Mouse (Mus musculus): ENCODE data around the gene Stx8. TPM values are rescaled to one million over a fixed set of nuclear protein-coding genes. Genes with fewer than 3 reads are reported as not detected.
A peak's percentile ranks its signal among the peaks of the same experiment; 100 is the strongest.

Gene Stx8
- total RNA-seq, 1 experiment from 2014 or later = 12.3 TPM

DNA sequence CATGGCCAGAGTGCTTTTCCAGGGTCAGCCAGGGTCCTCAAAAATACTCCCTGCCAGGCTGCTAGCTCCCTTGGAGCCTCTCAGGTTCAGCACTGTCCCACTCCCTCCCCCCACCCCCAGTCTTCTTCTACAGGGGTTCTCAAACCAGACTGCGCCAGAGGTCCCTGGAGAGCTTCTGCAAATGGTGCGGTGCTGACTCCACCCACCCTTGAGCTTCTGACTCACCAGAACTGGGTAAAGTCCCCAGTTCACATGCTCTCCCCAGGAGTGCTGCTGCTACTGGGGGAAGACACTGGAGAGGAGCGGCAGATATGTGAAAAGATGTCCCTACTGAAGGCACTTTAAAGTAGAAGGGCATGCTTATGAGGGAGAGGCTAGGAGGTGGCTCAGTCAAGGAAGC, 247.9 kb downstream of the Stx8 start:
- 0 out of 4 replicates have a peak, but pooled peaks of 1 of the 2 experiments have one; percentile 28 for ATAC-seq (replicated peaks in 1 of 2; ENCODE audit: insufficient read depth in 1 of 2, low FRiP score in 2 of 2, low TSS enrichment in 1 of 2, low read depth in 1 of 2, poor library complexity in 2 of 2, severe bottlenecking in 2 of 2)

DNA sequence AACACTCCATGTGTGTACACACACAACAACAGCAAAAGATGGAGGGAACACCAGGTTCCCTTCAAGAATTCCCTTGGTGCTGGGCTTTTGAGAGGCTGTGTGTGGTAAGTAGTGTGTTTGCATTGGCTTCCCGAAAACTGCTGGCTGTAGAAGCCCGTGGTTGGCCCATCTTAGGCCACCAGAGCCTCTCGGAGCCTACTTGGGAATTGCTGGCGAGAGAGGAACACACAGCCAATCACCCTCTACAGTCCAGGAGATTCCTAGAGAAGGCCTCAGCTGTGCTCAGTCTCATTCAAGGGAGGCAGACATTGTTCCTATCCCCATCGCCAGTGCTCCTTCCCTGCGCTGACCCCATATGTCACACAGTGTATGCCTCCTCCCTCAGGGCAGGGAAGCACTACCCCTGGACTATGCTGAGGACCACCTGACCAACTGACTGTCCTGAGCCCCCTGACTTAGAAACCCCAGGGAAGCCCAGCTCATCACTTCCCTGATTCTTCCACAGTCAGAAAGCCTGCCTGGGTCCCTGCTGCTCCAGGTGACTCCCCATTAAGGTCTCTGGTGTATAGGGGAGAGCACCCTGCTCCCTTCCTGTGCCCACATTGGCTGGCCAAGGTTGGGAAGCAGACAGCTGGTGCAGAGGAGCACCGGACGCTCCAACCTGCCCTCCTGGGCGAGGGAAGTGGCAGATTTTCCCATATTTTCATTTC, 248.7 kb downstream of the Stx8 start:
- no peak for ATAC-seq (replicated peaks in 1 of 2; ENCODE audit: insufficient read depth in 1 of 2, low FRiP score in 2 of 2, low TSS enrichment in 1 of 2, low read depth in 1 of 2, poor library complexity in 2 of 2, severe bottlenecking in 2 of 2)

DNA sequence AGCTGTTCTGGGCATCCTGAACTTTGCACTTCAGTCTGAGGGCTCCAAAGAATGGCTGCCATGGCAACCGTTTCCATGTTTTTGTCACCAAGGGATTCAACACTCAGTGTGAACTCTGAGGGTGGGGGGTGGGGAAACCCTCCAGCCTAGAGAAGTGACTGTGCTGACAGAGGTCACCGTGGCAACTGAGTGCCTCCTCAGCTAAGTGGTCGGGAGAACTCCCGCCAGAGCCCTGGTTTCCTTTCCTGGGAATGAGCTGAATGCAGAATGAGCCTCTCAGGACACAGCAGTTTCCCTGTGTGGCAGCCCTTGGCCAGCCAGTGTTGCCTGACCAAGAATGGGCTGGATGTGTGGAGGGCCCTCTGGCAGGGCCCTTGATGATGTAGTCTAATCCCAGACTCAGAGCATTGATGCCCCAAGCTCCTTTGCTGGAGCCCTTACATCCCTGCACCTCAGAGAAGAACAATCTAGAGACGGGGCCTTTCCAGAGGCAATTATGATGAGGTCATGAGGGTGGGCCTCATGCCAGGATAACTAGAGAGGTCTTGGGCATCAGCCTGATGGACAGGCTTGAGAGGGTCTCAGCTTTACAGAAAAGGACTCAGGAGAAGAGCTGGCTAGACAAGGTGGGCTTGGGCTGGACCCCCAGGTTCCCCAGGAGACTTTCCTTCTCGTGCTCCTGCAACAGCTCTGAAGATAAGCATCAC, 249.4 kb downstream of the Stx8 start:
- no peak for ATAC-seq (replicated peaks in 1 of 2; ENCODE audit: insufficient read depth in 1 of 2, low FRiP score in 2 of 2, low TSS enrichment in 1 of 2, low read depth in 1 of 2, poor library complexity in 2 of 2, severe bottlenecking in 2 of 2)

DNA sequence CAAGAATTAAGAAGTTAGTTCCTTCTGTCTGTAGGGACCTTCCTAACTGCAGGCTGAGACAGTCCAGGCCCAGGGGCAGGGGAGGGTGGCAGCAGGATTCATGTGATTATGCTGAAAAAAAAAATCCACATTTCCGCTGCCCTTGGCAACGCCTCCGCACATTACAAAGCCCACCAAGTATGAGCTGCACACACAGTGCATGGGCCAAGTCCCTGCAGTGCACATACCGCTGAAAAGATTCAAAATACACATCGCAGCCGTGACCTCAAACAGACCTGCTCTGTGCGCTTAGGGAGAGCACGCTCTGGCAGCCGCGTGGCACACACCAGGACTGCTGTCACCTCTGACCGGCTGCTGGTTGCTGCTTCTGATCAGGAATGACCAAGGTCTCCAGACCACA, 250.0 kb downstream of the Stx8 start:
- no peak for ATAC-seq (replicated peaks in 1 of 2; ENCODE audit: insufficient read depth in 1 of 2, low FRiP score in 2 of 2, low TSS enrichment in 1 of 2, low read depth in 1 of 2, poor library complexity in 2 of 2, severe bottlenecking in 2 of 2)

DNA sequence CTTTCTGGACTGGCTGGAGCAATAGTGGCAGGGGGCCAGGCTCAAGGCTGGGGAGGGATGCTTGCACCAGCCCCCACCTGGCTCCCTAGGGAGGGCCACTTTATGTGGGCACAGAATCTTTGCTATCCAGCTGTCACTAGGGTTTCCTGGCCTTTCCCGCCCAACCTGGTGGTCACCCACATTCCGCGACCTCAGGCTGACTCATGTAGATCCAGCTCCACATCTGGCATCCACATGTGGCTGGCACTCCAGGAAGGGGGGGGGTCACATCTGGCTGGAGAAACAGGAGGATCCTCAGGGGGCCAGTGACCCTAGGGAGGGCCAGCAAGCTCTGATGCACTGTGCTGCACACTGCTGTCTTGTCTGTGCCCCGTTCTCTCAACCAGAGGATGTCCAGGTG, 254.7 kb downstream of the Stx8 start:
- ATAC-seq (replicated peaks in 1 of 2; ENCODE audit: insufficient read depth in 1 of 2, low FRiP score in 2 of 2, low TSS enrichment in 1 of 2, low read depth in 1 of 2, poor library complexity in 2 of 2, severe bottlenecking in 2 of 2) = no peak

DNA sequence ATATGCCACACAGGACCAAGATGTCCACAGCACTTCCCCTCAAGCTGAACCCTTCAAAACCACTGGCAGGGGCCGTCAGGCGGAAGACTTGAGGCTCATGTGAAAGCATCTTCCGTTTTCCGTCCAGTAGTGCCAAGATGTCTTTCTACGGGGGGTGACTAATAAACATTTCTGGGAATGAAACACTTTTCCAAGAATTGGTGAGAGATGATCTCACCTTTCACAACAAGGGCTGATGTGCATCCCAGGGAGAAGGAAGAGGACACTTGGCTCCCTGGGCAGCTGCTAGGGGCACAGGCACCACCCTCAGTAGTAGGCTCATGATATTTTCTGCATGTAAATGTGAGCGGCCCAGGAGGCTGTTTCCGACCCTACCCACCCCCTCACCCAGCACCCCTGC, 256.2 kb downstream of the Stx8 start:
- no peak; a peak in 1 of 4 replicates for ATAC-seq (replicated peaks in 1 of 2; ENCODE audit: insufficient read depth in 1 of 2, low FRiP score in 2 of 2, low TSS enrichment in 1 of 2, low read depth in 1 of 2, poor library complexity in 2 of 2, severe bottlenecking in 2 of 2)

DNA sequence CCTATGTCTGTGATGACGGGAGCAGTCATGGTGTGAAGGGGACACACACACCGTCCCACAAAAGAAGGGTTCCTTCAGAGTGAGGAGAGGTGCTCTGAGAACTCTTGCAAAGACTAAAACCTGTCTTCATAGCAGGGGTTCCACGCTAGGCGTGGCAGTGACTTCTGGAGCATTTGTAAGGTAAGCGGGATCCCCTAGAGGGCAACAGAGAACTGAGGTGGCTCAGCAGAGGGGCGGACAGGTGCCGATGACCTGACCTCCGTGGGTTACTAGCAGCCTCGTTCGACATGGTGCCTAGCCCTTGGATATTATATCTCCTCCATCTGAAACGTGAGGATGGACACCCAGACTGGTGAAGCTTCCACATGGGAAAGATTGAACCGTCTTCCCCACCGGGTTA, 257.1 kb downstream of the Stx8 start:
- ATAC-seq (replicated peaks in 1 of 2; ENCODE audit: insufficient read depth in 1 of 2, low FRiP score in 2 of 2, low TSS enrichment in 1 of 2, low read depth in 1 of 2, poor library complexity in 2 of 2, severe bottlenecking in 2 of 2) = no peak

DNA sequence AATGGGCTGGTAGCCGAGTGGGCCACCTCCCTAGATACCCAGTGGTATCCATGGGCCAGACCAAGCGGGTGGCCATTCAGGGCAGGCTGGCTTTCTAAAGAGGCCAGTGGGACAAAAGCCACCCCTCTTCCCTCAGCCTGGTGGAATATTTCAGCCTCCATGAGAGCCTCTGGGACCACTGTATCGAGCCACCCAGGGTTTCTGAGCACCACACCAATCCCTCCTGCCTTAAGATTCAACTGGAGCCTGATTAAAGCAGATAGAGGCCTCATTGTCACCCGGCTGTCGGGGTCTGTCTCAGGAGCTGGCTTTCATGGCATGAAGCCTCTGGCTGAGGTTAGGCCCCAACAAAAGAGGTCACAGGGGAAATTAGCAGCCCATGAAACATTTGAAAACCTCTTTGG, 260.7 kb downstream of the Stx8 start:
- no peak for ATAC-seq (replicated peaks in 1 of 2; ENCODE audit: insufficient read depth in 1 of 2, low FRiP score in 2 of 2, low TSS enrichment in 1 of 2, low read depth in 1 of 2, poor library complexity in 2 of 2, severe bottlenecking in 2 of 2)

DNA sequence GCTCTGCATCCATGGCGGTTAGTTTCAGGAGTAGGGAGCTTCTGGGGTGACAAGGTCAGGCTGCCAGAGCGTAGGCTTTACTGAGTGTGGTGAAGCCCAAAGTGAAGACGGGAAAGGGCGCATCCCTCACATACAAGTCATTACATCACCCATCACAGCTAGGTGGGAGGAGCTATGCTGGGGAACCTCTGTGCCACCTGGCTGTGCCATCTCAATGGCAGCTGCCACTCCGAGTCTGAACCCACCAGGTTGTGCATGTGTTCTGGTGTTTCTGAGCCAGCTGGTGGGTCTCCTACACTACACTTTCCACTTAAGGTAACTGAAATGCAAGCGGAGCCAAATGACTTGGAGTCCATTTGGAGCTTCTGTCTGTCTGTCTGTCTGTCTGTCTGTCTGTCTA, 261.8 kb downstream of the Stx8 start:
- no peak for ATAC-seq (replicated peaks in 1 of 2; ENCODE audit: insufficient read depth in 1 of 2, low FRiP score in 2 of 2, low TSS enrichment in 1 of 2, low read depth in 1 of 2, poor library complexity in 2 of 2, severe bottlenecking in 2 of 2)

DNA sequence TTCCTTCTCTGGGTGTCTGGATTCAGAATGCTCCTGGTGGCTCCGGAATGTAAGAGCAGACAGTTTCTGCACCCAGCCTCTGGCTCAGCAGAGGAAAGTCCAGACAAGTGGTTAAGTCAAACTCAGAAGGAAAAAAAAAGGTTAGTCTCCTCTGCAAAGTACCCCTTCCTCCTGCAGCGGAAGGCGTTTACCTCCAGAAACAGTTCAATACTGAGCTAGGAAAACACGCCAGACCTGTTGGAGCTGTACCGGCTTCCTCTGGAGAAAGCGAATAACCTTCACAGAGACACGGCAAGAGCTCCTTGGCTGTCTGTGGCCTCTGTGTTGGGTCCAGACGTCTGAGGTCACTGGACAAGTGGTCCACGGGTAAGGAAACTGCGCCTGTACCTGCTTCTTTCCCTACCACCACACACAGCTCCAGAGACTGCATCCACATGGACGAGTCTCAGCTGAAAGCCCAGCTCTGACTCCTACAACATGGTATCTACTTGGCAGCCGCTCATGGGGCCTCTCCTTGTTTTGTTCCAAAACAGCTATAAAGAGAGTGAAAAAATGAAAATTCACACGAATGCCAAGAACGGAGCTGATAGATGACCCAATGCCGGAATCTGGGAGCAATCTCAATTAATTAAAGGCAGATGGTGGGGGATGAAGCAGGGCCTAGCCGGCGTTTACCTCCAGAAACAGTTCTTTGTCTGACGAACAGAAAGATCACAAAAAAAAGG, 263.1 kb downstream of the Stx8 start:
- no peak for ATAC-seq (replicated peaks in 1 of 2; ENCODE audit: insufficient read depth in 1 of 2, low FRiP score in 2 of 2, low TSS enrichment in 1 of 2, low read depth in 1 of 2, poor library complexity in 2 of 2, severe bottlenecking in 2 of 2)

DNA sequence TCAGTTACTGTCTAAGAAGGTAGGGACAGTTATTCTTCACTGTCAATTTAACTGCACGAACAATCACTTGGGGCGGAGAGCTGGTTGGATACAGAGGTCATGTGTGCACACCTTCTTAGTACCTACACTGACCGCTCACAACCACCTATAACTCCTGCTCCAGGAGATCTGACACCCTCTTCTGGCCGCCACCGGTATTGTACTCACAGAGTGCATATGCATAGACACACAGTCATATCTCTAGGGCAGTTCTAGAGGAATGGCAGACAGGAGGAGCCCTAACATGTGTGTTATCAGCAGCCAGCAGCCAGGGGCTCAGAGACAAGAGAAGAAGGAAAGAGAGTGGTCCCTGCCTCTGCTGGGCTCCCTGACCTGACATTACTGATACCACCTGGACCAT, 265.6 kb downstream of the Stx8 start:
- ATAC-seq (replicated peaks in 1 of 2; ENCODE audit: insufficient read depth in 1 of 2, low FRiP score in 2 of 2, low TSS enrichment in 1 of 2, low read depth in 1 of 2, poor library complexity in 2 of 2, severe bottlenecking in 2 of 2) = no peak

DNA sequence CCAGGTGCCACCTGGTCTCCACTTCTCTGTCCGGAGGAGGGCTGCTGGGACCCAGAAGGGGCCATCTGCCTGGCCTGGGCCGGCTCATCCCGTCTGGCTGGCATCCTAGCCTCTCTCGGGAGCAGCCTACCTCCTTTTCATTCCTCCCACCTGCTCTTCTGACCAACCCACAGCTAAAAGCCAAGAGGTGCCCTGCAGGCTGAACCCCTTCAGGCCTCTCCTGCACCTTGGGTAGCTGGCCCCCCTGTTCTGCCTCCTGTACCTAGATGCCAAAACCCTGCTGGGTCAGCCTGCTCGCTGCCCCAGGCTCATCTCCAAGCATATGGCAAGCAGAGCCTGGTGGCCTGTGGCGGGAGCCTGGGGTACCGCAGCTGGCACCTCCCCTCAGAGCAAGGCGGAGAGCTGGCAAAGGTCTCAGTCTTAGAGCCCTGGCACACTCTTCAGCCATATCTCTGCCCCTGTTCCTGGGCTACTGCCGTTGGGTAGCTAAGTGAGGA, 267.5 kb downstream of the Stx8 start:
- no peak for ATAC-seq (replicated peaks in 1 of 2; ENCODE audit: insufficient read depth in 1 of 2, low FRiP score in 2 of 2, low TSS enrichment in 1 of 2, low read depth in 1 of 2, poor library complexity in 2 of 2, severe bottlenecking in 2 of 2)

DNA sequence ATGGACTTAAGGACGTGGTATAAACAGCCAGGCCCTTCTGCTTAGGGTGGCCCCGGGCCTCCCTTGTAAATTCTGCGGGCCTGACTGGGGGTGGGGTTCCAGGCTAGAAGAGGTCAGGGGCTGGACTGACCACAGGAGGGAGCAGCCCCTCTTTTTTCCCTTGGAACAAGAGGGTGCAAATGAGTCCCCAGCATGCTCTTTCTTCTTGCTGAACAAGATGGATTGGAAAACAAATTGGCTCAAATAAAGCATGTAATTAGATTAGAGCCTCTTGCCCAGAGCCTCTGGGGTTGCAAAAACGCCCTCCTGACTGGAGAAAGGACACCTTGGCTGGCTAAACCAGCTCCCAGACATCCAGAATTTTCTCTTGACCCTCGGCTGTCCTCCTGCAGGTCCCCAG, 273.8 kb downstream of the Stx8 start:
- ATAC-seq (replicated peaks in 1 of 2; ENCODE audit: insufficient read depth in 1 of 2, low FRiP score in 2 of 2, low TSS enrichment in 1 of 2, low read depth in 1 of 2, poor library complexity in 2 of 2, severe bottlenecking in 2 of 2) = no peak

DNA sequence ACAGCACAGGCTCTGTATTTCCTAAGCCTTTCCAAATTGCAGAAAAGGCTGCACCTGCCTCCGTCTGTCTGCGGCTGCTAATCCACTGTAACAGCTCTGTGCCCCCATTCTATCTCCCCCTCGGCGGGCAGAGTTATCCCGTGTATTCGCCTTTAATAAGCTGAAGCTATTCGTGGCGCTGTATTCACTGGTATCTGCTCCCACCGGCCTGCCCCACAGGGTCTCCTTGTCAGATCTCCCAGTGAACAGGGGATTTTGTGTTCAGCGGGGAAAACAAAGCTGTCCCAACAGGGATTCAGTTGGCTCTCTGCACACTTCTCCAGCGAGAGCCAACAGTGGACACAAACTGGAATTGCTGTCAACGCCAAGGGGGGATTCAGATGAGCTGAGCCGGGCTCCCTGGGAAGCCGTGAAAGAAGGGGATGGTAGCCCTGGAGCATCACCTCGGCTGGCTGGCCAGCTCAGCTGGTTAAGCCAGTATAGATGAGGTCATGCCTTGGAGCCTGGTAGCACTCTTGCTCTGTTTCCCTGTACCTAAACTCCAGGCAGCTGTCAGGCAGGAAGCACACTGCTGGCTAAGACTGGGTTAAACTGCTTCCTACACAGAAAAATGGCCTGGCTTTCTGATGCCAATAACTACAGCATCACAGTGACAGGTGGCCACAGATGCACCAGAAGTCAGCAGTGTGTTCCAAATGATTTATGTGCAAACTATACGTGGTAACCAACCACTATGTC, 278.4 kb downstream of the Stx8 start:
- ATAC-seq (replicated peaks in 1 of 2; ENCODE audit: insufficient read depth in 1 of 2, low FRiP score in 2 of 2, low TSS enrichment in 1 of 2, low read depth in 1 of 2, poor library complexity in 2 of 2, severe bottlenecking in 2 of 2) = no peak

DNA sequence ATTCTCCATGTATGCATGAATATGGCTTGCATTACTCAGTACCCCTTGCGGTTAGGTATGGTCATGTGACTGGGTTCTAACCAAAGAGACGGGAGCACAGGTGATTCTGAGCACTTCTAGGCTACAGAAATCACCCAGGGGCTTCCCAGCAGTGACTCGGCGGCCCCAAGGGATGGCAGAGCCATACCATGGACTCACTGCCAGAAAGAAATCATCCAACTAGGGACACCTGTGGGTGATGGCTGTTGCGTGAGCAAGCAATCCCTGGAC, 278.9 kb downstream of the Stx8 start:
- ATAC-seq (replicated peaks in 1 of 2; ENCODE audit: insufficient read depth in 1 of 2, low FRiP score in 2 of 2, low TSS enrichment in 1 of 2, low read depth in 1 of 2, poor library complexity in 2 of 2, severe bottlenecking in 2 of 2) = no peak

DNA sequence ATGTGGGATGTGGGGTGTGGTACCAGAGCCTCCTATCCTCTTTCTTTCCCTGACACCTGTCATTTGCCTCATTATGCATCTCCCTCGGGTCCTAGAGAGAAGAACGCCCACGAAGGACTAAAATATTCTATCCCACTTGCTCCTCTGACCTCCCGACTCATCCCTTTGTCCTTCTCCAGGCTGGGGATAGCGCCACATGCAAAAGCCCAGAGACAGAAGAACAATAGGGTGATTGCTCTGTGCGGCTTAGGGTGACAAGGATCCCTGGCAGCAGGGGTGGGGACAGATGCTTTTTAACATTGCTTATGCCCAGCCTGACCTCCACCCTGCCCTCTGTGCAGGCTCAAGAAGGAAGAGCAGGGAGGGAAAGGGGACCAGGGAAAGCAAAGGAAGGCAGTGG, 281.9 kb downstream of the Stx8 start:
- no peak for ATAC-seq (replicated peaks in 1 of 2; ENCODE audit: insufficient read depth in 1 of 2, low FRiP score in 2 of 2, low TSS enrichment in 1 of 2, low read depth in 1 of 2, poor library complexity in 2 of 2, severe bottlenecking in 2 of 2)

DNA sequence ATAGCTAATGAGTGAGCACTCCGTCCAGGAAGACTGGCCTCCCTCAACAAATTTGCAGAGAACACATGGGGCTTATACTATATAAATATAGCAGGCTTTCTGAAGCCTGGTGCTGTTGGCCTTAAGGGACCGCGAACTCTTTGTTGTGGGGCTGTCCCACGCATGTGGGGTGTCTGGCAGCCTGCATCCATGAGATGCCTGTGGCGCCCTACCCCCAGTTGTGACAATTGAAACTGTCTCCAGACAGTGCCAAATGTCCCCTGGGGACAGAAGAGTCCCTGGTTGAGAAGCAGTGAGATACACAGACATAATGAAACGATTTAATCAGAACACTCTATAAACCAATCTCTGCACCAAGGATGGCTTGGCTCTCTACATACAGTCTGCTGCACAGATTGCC, 284.1 kb downstream of the Stx8 start:
- no peak for ATAC-seq (replicated peaks in 1 of 2; ENCODE audit: insufficient read depth in 1 of 2, low FRiP score in 2 of 2, low TSS enrichment in 1 of 2, low read depth in 1 of 2, poor library complexity in 2 of 2, severe bottlenecking in 2 of 2)

DNA sequence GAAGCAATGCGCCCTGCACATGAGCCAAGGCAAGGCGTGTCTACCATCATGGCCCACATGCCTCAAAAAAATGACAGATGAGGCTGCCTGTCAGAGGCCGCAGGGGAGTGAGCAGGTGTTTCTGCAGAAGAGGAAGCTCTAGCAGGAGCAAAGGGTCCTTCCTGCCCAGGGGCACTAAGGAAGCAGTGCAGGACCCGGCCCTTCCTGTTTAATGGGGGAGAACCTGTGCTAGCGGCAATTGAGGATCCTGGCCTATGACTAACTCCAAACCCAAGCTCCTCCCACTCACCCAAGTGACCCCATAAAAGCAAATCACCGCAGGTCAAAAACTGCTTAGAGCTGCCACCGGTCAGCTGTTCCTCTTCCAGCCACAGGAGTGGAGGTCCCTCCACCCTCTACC, 287.5 kb downstream of the Stx8 start:
- ATAC-seq (replicated peaks in 1 of 2; ENCODE audit: insufficient read depth in 1 of 2, low FRiP score in 2 of 2, low TSS enrichment in 1 of 2, low read depth in 1 of 2, poor library complexity in 2 of 2, severe bottlenecking in 2 of 2) = peak; percentile 68 to 70
